Mouse (Mus musculus) embryo, embryonic 9.5 days (tissue): Measurements from ENCODE around the gene Esrrg.
A peak's percentile ranks its signal among the peaks of the same experiment; 100 is the strongest.

Source experiments
- DNase-seq: peaks from one replicate; pipeline ENCODE4 v3.0.0-alpha.2; 2017; ENCODE audit errors: extremely low spot score

Esrrg gene

GRCm38 (mm10) chr1:187770234-187770633 is 161.6 kb downstream of the Esrrg start:
- DNase-seq, result no peak

GRCm38 (mm10) chr1:187771067-187771466 is 162.5 kb downstream of the Esrrg start:
- DNase-seq, result no peak

GRCm38 (mm10) chr1:187779589-187780178 is 171.1 kb downstream of the Esrrg start:
- DNase-seq, result no peak

- DNase-seq, result no peak
Measured at GRCm38 (mm10) chr1:187785226-187785625, 176.6 kb downstream of the Esrrg start.

GRCm38 (mm10) chr1:187787055-187788016 is 178.7 kb downstream of the Esrrg start:
- peak; percentile 14 for DNase-seq

- DNase-seq, result no peak
Measured at GRCm38 (mm10) chr1:187794240-187794930, 185.8 kb downstream of the Esrrg start.

GRCm38 (mm10) chr1:187795551-187795950 is 187.0 kb downstream of the Esrrg start:
- DNase-seq, result no peak

GRCm38 (mm10) chr1:187799300-187799699 is 190.7 kb downstream of the Esrrg start:
- DNase-seq, result no peak

GRCm38 (mm10) chr1:187800761-187801160 is 192.2 kb downstream of the Esrrg start:
- no peak for DNase-seq

GRCm38 (mm10) chr1:187803566-187803965 is 195.0 kb downstream of the Esrrg start:
- no peak for DNase-seq

GRCm38 (mm10) chr1:187803997-187804396 is 195.4 kb downstream of the Esrrg start:
- DNase-seq, result no peak

GRCm38 (mm10) chr1:187805001-187805400 is 196.4 kb downstream of the Esrrg start:
- DNase-seq, result no peak

- DNase-seq, result no peak
Measured at GRCm38 (mm10) chr1:187807477-187808390, 199.1 kb downstream of the Esrrg start.

- no peak for DNase-seq
Measured at GRCm38 (mm10) chr1:187808391-187808922, 199.9 kb downstream of the Esrrg start.

- DNase-seq, result no peak
Measured at GRCm38 (mm10) chr1:187809546-187809945, 201.0 kb downstream of the Esrrg start.

- DNase-seq, result no peak
Measured at GRCm38 (mm10) chr1:187819406-187819805, 210.8 kb downstream of the Esrrg start.

- DNase-seq, result no peak
Measured at GRCm38 (mm10) chr1:187821368-187821811, 212.8 kb downstream of the Esrrg start.

- no peak for DNase-seq
Measured at GRCm38 (mm10) chr1:187823351-187823750, 214.8 kb downstream of the Esrrg start.

- no peak for DNase-seq
Measured at GRCm38 (mm10) chr1:187825421-187826097, 217.0 kb downstream of the Esrrg start.

- no peak for DNase-seq
Measured at GRCm38 (mm10) chr1:187826140-187826539, 217.5 kb downstream of the Esrrg start.
